Mouse (Mus musculus): ENCODE data around the gene Gpr37.

The Gpr37 gene

DNA sequence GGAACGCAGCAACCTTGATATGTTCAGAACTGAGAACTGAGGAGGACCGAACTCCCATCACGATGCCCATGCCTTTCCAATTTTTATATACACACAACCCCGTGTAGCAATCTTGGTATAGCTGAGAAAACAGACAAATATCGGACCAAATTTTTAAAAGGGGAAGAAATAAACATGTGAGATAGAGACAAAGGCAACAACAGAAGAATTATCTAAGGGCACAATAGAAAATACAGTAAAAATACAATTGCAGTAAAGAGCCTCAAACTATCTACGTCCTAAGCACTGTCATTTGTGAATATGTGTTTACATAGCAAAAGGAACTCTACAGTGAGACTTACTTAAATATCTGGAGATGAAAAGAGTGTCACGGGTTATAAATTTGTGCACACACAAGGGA is at the start of gene Gpr37:
Gpr37 (minus strand) TSS at position 101 of the 400 bp plus-strand sequence.
- in situ Hi-C loops (cut with MboI, MseI) = no loop called here

DNA sequence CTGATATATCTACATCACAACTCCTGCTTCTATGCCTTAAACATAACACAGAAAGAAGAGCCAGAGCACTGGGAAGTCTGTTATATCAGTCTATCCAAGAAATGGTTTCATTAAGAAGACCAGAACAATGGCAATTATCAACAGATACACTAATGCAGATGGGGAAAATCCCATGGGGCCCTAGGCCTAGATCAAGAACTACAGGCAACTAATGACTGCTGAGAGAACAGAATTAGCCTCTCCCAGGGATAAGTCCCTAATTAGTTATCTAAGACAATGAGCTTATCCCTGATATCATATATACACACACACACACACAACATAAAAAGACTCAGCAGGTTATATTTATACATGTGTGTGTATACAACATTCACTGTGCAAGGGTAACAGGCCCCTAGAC is 46.0 kb upstream of the Gpr37 start:
- in situ Hi-C loops (cut with MboI, MseI) = no loop called here

- in situ Hi-C loops (cut with MboI, MseI) = no loop called here
Measured at GRCm38 (mm10) chr6:25726560-25726959, 36.0 kb upstream of the Gpr37 start.

DNA sequence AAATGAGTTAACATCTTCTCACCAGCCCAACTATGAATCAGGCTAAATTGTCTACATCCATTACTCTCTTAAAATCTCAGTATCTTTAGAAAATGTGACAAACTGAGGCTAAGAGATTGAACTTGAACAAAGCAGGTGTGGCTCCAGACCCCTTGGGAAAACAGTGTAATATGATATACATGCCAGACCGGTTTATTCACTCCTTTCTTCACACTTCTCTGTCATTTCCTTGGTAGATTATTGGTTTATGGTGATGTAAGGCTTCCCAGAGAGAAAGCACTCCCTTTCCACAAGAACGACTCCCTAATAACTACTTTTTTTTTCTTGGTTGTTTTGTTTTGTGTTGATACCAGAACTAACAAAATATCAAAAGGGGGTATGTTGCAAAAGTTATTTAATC is 20.1 kb upstream of the Gpr37 start:
- in situ Hi-C loops (cut with MboI, MseI) = loop anchor here (10.0 kb wide), 1 partner anchor 1266 kb away; no protein-coding TSS in a partner anchor

DNA sequence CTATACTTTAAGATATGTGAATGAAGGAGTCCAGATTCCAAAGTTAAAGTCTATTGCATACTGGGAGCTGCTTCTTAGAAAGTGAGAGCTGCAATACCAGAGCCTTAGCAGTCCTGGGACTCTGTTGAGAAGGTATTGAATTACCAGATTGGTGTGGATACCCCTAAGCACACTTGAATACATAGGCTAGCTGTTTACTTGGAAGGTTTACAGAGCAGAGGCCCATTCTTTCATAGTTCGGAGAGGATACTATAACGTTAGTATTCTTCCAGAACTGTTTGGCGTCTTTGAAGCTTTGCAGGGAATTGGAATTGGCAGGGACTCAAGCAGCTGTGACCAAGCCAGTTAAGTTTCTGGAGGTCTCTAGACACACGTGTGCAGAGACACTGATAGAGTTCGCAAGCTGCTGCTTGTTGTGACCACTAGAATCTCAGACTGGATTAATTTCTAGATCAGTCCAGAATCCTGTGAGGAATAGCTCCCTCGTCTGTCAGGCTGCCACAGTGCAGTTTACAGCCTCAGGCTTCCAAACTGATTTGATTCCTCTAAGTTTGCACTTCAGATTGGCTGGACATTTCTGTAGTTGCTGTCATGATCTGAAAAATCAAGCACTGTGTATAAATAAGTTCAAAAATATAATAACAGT is 18.8 kb upstream of the Gpr37 start:
- in situ Hi-C loops (cut with MboI, MseI) = no loop called here

DNA sequence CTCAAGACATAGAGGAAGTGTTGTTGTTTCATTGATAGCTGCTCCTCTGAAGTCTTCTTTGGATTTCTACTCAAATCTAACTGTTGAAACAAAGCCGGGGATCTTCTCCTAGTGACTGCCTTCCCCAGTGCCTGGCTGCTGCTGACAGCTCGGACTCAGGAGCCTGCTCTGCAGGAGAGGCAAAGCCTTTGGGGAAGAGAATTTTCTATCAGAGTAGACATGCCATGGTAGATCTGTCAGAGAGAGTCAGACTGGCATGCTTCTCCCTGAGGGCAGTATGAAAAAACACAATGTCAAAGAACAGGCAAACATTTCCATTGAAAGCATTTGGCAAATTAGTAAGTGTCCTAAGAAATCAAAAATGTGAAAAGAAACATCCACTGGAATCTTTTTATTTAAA is 9.4 kb upstream of the Gpr37 start:
- in situ Hi-C loops (cut with MboI, MseI) = no loop called here

- in situ Hi-C loops (cut with MboI, MseI) = no loop called here
Measured at GRCm38 (mm10) chr6:25690284-25690605, 284 bp downstream of the Gpr37 start.

GRCm38 (mm10) chr6:25689520-25690283 is 827 bp downstream of the Gpr37 start:
- in situ Hi-C loops (cut with MboI, MseI) = no loop called here

- in situ Hi-C loops (cut with MboI, MseI) = no loop called here
Measured at GRCm38 (mm10) chr6:25688927-25689519, 1.5 kb downstream of the Gpr37 start.

- in situ Hi-C loops (cut with MboI, MseI) = no loop called here
Measured at GRCm38 (mm10) chr6:25686760-25687200, 3.7 kb downstream of the Gpr37 start.

DNA sequence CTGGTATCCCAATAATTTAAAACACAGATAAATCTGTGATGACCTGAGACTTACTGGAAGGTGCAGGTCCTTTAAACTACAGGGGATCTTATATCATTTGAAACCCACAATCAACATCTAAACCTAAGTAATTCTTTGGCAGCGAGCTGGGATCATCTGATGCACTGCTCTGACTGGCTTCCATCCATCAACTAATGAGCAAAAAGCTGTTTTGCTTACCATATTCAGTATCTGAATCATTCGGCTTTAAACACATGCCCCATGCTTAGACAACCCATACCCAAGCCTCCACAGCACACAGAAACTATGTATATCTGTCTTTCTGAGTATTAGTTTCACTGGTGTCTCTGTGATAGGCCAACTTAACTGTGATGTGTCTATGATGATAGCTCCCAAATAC is 6.1 kb downstream of the Gpr37 start:
- in situ Hi-C loops (cut with MboI, MseI) = no loop called here

DNA sequence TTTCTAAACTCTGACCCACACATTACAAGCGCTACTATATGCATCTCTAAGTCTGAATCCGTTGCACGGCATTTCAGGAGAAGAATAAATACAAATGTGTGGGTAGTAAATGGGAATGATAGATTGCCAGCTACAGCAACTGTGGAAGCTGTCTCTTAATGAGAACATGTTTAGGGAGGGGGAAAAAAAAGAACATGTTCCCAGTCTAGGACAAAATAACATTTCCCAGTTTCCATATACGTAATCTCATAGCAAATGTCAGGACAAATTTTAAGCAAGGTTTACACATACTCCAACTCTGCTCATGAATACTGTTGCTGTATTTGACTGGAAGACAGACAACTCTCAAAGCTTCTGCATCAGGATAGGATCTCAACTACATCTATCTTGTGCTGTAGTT is 15.4 kb downstream of the Gpr37 start:
- in situ Hi-C loops (cut with MboI, MseI) = no loop called here

GRCm38 (mm10) chr6:25673801-25674200 is 16.7 kb downstream of the Gpr37 start:
- in situ Hi-C loops (cut with MboI, MseI) = no loop called here

DNA sequence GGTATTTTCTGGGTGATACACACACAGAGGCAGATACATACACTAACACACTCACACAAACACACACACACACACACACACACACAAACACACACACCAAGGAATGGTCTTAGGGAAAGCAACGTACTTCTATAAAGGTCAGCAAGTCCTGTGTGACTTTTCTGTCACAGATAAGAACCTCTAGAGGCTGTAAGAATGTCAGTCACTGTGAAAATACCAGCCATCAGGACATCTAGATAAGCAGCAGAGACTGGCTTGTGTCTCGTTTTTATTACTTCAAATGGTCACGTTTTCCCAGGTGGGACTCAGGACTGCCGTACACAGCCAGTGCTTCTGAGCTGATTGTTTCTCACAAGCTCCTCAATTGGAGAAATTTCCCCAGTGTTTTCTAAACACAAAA is 20.4 kb downstream of the Gpr37 start:
- in situ Hi-C loops (cut with MboI, MseI) = no loop called here

DNA sequence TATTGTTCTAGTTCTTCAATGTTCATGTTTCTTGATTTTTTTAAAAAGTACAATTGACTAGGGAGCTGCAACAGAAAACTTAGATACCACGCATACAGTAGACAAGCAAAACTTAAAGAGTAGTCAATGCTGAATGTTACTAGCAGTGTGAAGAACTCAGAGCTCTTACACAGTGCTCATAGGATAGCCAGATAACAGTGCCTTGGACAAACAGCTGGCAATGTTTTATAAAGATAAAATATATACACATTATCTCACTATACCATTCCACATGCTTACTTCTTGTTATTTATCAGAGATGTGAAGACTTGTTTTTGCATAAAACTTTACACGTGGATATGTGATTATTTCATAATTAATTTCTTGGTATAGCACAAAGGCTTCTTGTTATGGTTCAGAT is 26.6 kb downstream of the Gpr37 start:
- in situ Hi-C loops (cut with MboI, MseI) = no loop called here

DNA sequence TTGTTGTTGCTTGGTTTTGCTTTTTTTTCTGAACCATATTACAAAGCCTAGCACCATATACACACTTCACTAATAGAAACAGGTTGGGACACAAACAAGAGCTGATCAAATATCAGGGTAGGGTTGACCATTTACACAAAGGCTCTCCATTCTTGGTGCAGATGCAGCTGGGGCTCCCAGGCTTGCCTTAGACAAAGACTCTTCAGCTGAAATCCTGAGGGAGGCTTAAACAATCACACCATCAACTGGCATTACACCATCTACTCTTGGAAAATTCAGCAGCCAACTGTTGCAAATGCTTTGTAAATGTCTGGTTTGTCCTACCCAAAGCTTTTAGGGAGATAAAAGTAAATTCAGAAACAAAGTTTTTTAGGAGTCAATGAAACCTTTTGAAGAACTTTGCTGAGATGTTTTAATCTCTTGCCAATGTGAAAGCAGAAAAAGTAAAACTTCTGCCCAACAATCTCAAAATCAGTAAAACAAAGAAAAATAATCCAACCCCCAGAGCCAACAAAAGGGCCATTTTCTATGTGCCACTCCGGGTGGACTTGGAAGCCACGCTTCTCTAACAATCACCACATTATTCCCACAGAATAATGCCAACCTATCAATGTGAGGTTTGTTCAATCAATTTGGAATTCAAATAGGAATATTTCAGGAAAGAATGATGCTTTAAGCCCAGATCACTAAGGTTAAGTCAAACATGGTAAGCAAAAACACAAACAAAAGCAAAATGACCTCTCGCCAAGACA is 30.4 kb downstream of the Gpr37 start:
- in situ Hi-C loops (cut with MboI, MseI) = no loop called here
